ENCODE assay signal across 8 mouse cellular contexts in genomic region chr10:39173077-39173476, GRCm38 (mm10). TPM values are rescaled to one million over a fixed set of nuclear protein-coding genes. Genes with fewer than 3 reads are reported as not detected.
DNase-seq lines count a peak whose midpoint lies in the region; ATAC-seq and TF ChIP-seq lines count a peak whose summit lies in the region.

No protein-coding gene starts in this region.

- 45% methylated on average over 13 of the region's 13 CpGs for WGBS in forebrain, embryonic 13.5 days
- 56% methylated on average over 13 of the region's 13 CpGs for WGBS in forebrain, embryonic 10.5 days
- 18% methylated on average over 13 of the region's 13 CpGs for WGBS in forebrain, embryonic 16.5 days
- 42% methylated on average over 13 of the region's 13 CpGs for WGBS in hindbrain, embryonic 11.5 days
- WGBS in limb, embryonic 14.5 days, result 34% methylated on average over 13 of the region's 13 CpGs

- ATAC-seq in forebrain, embryonic 13.5 days, result no peak
- ATAC-seq in forebrain, embryonic 16.5 days, result no peak
- ATAC-seq in hindbrain, embryonic 11.5 days (ENCODE audit: low FRiP score), result no peak
- ATAC-seq in limb, embryonic 14.5 days (ENCODE audit: low FRiP score, low read depth), result no peak

- TF ChIP-seq POLR2A in limb, embryonic 14.5 days (IDR thresholded peaks at IDR 0.05; ENCODE audit: borderline replicate concordance, extremely low read depth, insufficient read depth, insufficient read length), result no peak
- TF ChIP-seq POLR2A in myocyte (IDR thresholded peaks at IDR 0.05; ENCODE audit: insufficient read length, low read depth), result no peak

- H3K9ac ChIP-seq in forebrain, embryonic 13.5 days, result no peak overlapping the region
- H3K9ac ChIP-seq in forebrain, embryonic 16.5 days (replicated peaks; ENCODE audit: low read depth, low read length), result no peak overlapping the region
- H3K9ac ChIP-seq in hindbrain, embryonic 11.5 days (ENCODE audit: low read depth, low read length), result no peak overlapping the region; the same call in 1 of the 2 replicates
- H3K9ac ChIP-seq in limb, embryonic 14.5 days (ENCODE audit: low read depth, low read length, severe bottlenecking), result no peak overlapping the region

- 0 out of 2 replicates have a peak, but pooled peaks cover 2% of the 10 kb centered on the region for H3K9me3 ChIP-seq in forebrain, embryonic 13.5 days (replicated peaks)
- H3K9me3 ChIP-seq in forebrain, embryonic 10.5 days, result peaks cover 6% of the 10 kb centered on the region; the same call in 1 of the 2 replicates
- H3K9me3 ChIP-seq in forebrain, embryonic 16.5 days (ENCODE audit: control insufficient read depth, low read length), result no peaks in the 10 kb centered on the region
- H3K9me3 ChIP-seq in hindbrain, embryonic 11.5 days (ENCODE audit: control insufficient read depth, low read length), result no peaks in the 10 kb centered on the region
- no peaks in the 10 kb centered on the region for H3K9me3 ChIP-seq in limb, embryonic 14.5 days (ENCODE audit: control insufficient read depth, low read length)

- no peak overlapping the region for H3ac ChIP-seq in myocyte (ENCODE audit: control insufficient read depth, insufficient read length)

- H3K27me3 ChIP-seq in forebrain, embryonic 13.5 days, result no peaks in the 10 kb centered on the region
- H3K27me3 ChIP-seq in forebrain, embryonic 10.5 days (ENCODE audit: poor library complexity, severe bottlenecking), result peaks cover 51% of the 10 kb centered on the region
- no peaks in the 10 kb centered on the region for H3K27me3 ChIP-seq in forebrain, embryonic 16.5 days (replicated peaks; ENCODE audit: control insufficient read depth, insufficient read depth, low read length)
- no peaks in the 10 kb centered on the region for H3K27me3 ChIP-seq in hindbrain, embryonic 11.5 days (ENCODE audit: control insufficient read depth, insufficient read depth, low read length)
- H3K27me3 ChIP-seq in limb, embryonic 14.5 days (ENCODE audit: control insufficient read depth, insufficient read depth, low read length), result no peaks in the 10 kb centered on the region
- H3K27me3 ChIP-seq in myocyte (ENCODE audit: control insufficient read depth, insufficient read depth, insufficient read length), result no peaks in the 10 kb centered on the region

- H3K4me2 ChIP-seq in forebrain, embryonic 13.5 days, result peak overlapping the region; percentile 61
- peak overlapping the region; percentile 85 for H3K4me2 ChIP-seq in forebrain, embryonic 16.5 days (ENCODE audit: low read length)
- H3K4me2 ChIP-seq in hindbrain, embryonic 11.5 days (replicated peaks; ENCODE audit: low read depth, low read length), result no peak overlapping the region
- peak overlapping the region; percentile 25 for H3K4me2 ChIP-seq in limb, embryonic 14.5 days (replicated peaks; ENCODE audit: low read depth, low read length, severe bottlenecking)
- no peak overlapping the region for H3K4me2 ChIP-seq in myocyte (ENCODE audit: low read depth)

- no peak for DNase-seq in forebrain, embryonic 10.5 days (ENCODE audit: extremely low spot score, low spot score)
- DNase-seq in hindbrain, embryonic 11.5 days (ENCODE audit: low spot score), result peak; percentile 45
- DNase-seq in limb, embryonic 14.5 days (ENCODE audit: low spot score), result peak; percentile 38
- DNase-seq in layer of hippocampus, adult 9-10 months (ENCODE audit: low spot score), result no peak
- DNase-seq in left cerebral cortex, adult 11 months (ENCODE audit: low spot score), result no peak

- H3K36me3 ChIP-seq in forebrain, embryonic 13.5 days (ENCODE audit: poor library complexity, severe bottlenecking), result no peaks in the 10 kb centered on the region
- no peaks in the 10 kb centered on the region for H3K36me3 ChIP-seq in forebrain, embryonic 10.5 days (replicated peaks)
- H3K36me3 ChIP-seq in forebrain, embryonic 16.5 days (ENCODE audit: control insufficient read depth, insufficient read depth), result no peaks in the 10 kb centered on the region
- H3K36me3 ChIP-seq in hindbrain, embryonic 11.5 days (ENCODE audit: control insufficient read depth, insufficient read depth, low read length), result no peaks in the 10 kb centered on the region
- H3K36me3 ChIP-seq in limb, embryonic 14.5 days (ENCODE audit: control insufficient read depth, insufficient read depth, low read length), result no peaks in the 10 kb centered on the region
- no peaks in the 10 kb centered on the region for H3K36me3 ChIP-seq in myocyte (ENCODE audit: control insufficient read depth, insufficient read depth)

- H3K4me1 ChIP-seq in forebrain, embryonic 13.5 days, result peaks cover 25% of the 10 kb centered on the region
- H3K4me1 ChIP-seq in forebrain, embryonic 10.5 days, result peaks cover 52% of the 10 kb centered on the region
- H3K4me1 ChIP-seq in forebrain, embryonic 16.5 days (replicated peaks; ENCODE audit: control insufficient read depth, insufficient read depth, low read length), result peaks cover 30% of the 10 kb centered on the region
- peaks cover 5% of the 10 kb centered on the region; the same call in 1 of the 2 replicates for H3K4me1 ChIP-seq in hindbrain, embryonic 11.5 days (replicated peaks; ENCODE audit: control insufficient read depth, insufficient read depth, low read length)
- 0 out of 2 replicates have a peak, but pooled peaks cover 23% of the 10 kb centered on the region for H3K4me1 ChIP-seq in limb, embryonic 14.5 days (ENCODE audit: control insufficient read depth, insufficient read depth, low read length)

- H3K27ac ChIP-seq in forebrain, embryonic 13.5 days, result peak overlapping the region; percentile 90
- no peak overlapping the region; the same call in 1 of the 2 replicates for H3K27ac ChIP-seq in forebrain, embryonic 10.5 days
- H3K27ac ChIP-seq in forebrain, embryonic 16.5 days (ENCODE audit: low read length), result peak overlapping the region; percentile 99
- peak overlapping the region; percentile 64; the same call in 1 of the 2 replicates for H3K27ac ChIP-seq in hindbrain, embryonic 11.5 days (ENCODE audit: low read depth, low read length)
- peak overlapping the region; percentile 10; the same call in 1 of the 2 replicates for H3K27ac ChIP-seq in limb, embryonic 14.5 days (replicated peaks; ENCODE audit: low read depth, low read length)

- H3K4me3 ChIP-seq in forebrain, embryonic 13.5 days, result no peak overlapping the region
- H3K4me3 ChIP-seq in forebrain, embryonic 10.5 days, result no peak overlapping the region
- H3K4me3 ChIP-seq in forebrain, embryonic 16.5 days (replicated peaks; ENCODE audit: low read length), result peak overlapping the region; percentile 18
- H3K4me3 ChIP-seq in hindbrain, embryonic 11.5 days (ENCODE audit: low read depth, low read length), result no peak overlapping the region
- H3K4me3 ChIP-seq in limb, embryonic 14.5 days (replicated peaks; ENCODE audit: low read length), result no peak overlapping the region
- H3K4me3 ChIP-seq in myocyte, result no peak overlapping the region

- H3K79me2 ChIP-seq in myocyte (ENCODE audit: control insufficient read depth, insufficient read depth), result no peaks in the 10 kb centered on the region

TF ChIP-seq in myocyte, 11 proteins besides CTCF, POLR2A, EP300 and RAD21:
- TF ChIP-seq CEBPB (IDR thresholded peaks at IDR 0.05; ENCODE audit: insufficient read depth, poor library complexity, severe bottlenecking), result no peak
- no peak for TF ChIP-seq TCF3 (IDR thresholded peaks at IDR 0.05; ENCODE audit: insufficient read length, low read depth)
- TF ChIP-seq USF1 (IDR thresholded peaks at IDR 0.05; ENCODE audit: low read depth), result peak; percentile 22
- no peak for TF ChIP-seq REST (IDR thresholded peaks at IDR 0.05; ENCODE audit: insufficient read depth, insufficient read length)
TF ChIP-seq in myocyte: peak in this region for 1.

RNA-seq across cellular contexts. Expression of gene Ccn6, which starts 9.5 kb away (rescaled TPM):
- 0.28 TPM in 1 of 2 replicates, not detected in the other for polyA plus RNA-seq in forebrain, embryonic 13.5 days (2015; fragmentation: Nextera tagmentation; extraction: Ambion mirVana)
- 0.17 and 0.22 TPM in 2 replicates for polyA plus RNA-seq in forebrain, embryonic 10.5 days (2016; fragmentation: Nextera tagmentation; extraction: Ambion mirVana)
- polyA plus RNA-seq in forebrain, embryonic 16.5 days (2015; fragmentation: Nextera tagmentation; extraction: Ambion mirVana), result 0.38 and 0.67 TPM in 2 replicates
- polyA plus RNA-seq in hindbrain, embryonic 11.5 days (2014; fragmentation: Nextera tagmentation; extraction: Ambion mirVana), result 0.15 and 0.31 TPM in 2 replicates
- 2.0 and 2.5 TPM in 2 replicates for polyA plus RNA-seq in limb, embryonic 14.5 days (2012; rRNA removed)
- polyA plus RNA-seq in limb, embryonic 14.5 days (2014; fragmentation: Nextera tagmentation; extraction: Ambion mirVana), result 0.90 and 1.3 TPM in 2 replicates
- not detected for polyA plus RNA-seq in myocyte (2012; fragmentation: generic; extraction: Trizol)

RNA-seq across cellular contexts. Expression of gene Tube1, which starts 39.3 kb away (rescaled TPM):
- polyA plus RNA-seq in forebrain, embryonic 13.5 days (2015; fragmentation: Nextera tagmentation; extraction: Ambion mirVana), result 14.4 and 18.5 TPM in 2 replicates
- polyA plus RNA-seq in forebrain, embryonic 10.5 days (2016; fragmentation: Nextera tagmentation; extraction: Ambion mirVana), result 25.4 and 29.2 TPM in 2 replicates
- 11.7 and 12.6 TPM in 2 replicates for polyA plus RNA-seq in forebrain, embryonic 16.5 days (2015; fragmentation: Nextera tagmentation; extraction: Ambion mirVana)
- polyA plus RNA-seq in hindbrain, embryonic 11.5 days (2014; fragmentation: Nextera tagmentation; extraction: Ambion mirVana), result 22.7 and 23.4 TPM in 2 replicates
- 21.1 and 22.8 TPM in 2 replicates for polyA plus RNA-seq in limb, embryonic 14.5 days (2012; rRNA removed)
- 15.6 and 18.0 TPM in 2 replicates for polyA plus RNA-seq in limb, embryonic 14.5 days (2014; fragmentation: Nextera tagmentation; extraction: Ambion mirVana)
- 2.1 TPM for polyA plus RNA-seq in myocyte (2012; fragmentation: generic; extraction: Trizol)

RNA-seq across cellular contexts. Expression of gene Fam229b, which starts 39.4 kb away (rescaled TPM):
- 26.2 and 27.4 TPM in 2 replicates for polyA plus RNA-seq in forebrain, embryonic 13.5 days (2015; fragmentation: Nextera tagmentation; extraction: Ambion mirVana)
- 13.0 and 14.3 TPM in 2 replicates for polyA plus RNA-seq in forebrain, embryonic 10.5 days (2016; fragmentation: Nextera tagmentation; extraction: Ambion mirVana)
- 27.8 and 28.6 TPM in 2 replicates for polyA plus RNA-seq in forebrain, embryonic 16.5 days (2015; fragmentation: Nextera tagmentation; extraction: Ambion mirVana)
- 14.4 and 20.2 TPM in 2 replicates for polyA plus RNA-seq in hindbrain, embryonic 11.5 days (2014; fragmentation: Nextera tagmentation; extraction: Ambion mirVana)
- polyA plus RNA-seq in limb, embryonic 14.5 days (2012; rRNA removed), result 7.6 and 7.9 TPM in 2 replicates
- polyA plus RNA-seq in limb, embryonic 14.5 days (2014; fragmentation: Nextera tagmentation; extraction: Ambion mirVana), result 10.9 and 13.0 TPM in 2 replicates
- 5.3 TPM for polyA plus RNA-seq in myocyte (2012; fragmentation: generic; extraction: Trizol)

Comparison
In these comparisons a context has a peak if more than half of its experiments do, and no peak if none do; other contexts are left out.
1. H3K4me2 ChIP-seq: peak in forebrain, embryonic 13.5 days (single experiment), forebrain, embryonic 16.5 days (single experiment) and limb, embryonic 14.5 days (single experiment); none in hindbrain, embryonic 11.5 days (single experiment) and myocyte (single experiment).
2. DNase-seq: peak in hindbrain, embryonic 11.5 days (single experiment) and limb, embryonic 14.5 days (single experiment); none in forebrain, embryonic 10.5 days (single experiment), layer of hippocampus, adult 9-10 months (single experiment) and left cerebral cortex, adult 11 months (single experiment).